In the genomic region with DNA sequence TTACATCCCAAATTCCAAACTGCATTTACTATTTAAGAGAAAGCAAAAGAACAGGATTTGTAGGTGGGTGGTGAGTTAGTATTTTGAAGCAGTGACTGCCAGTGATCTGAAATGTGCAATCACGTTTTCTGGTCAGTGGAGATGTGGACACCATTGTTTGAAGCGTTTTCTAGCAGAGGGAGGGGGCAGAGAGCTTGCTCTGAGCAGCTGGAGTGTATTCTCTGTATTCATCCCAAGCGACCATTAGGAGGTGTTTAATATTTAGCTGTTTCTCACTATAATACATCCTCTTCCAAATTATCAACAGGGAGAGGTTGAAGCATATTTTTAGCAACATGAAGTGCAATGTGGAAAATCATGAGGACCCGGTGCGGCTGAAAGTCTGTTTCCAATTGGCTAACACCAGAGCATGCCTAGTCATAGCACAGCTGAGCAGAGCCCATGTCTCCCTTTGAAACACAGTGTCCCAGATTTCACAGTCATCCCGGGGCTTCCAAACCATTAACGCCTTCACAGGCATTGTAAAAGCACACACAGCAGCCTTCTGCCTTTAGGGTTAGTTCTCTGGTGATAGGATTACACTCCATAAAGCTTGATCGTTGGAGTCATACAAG, we compare ENCODE assay signal across 12 mouse cellular contexts. TPM values are rescaled to one million over a fixed set of nuclear protein-coding genes. Genes with fewer than 3 reads are reported as not detected.
DNase-seq lines count a peak whose midpoint lies in the region; ATAC-seq and TF ChIP-seq lines count a peak whose summit lies in the region.
"Had no signal": no experiment of that assay in that cellular context is flagged by ENCODE, and none has a peak within 500 bp of the region (broad histone marks: within the 10 kb centered on the region; RNA-seq: fewer than 3 reads in every experiment).

No protein-coding gene starts in this region.

- TF ChIP-seq POLR2A in CH12.LX (IDR thresholded peaks at IDR 0.05; ENCODE audit: low read depth, low read length), result no peak

- H3K9ac ChIP-seq in CH12.LX (ENCODE audit: insufficient read depth, low read depth), result peak overlapping the region; percentile 12
- H3K9ac ChIP-seq: embryonic facial prominence, embryonic 12.5 days; liver, embryonic 12.5 days had no signal

- TF ChIP-seq RAD21 in CH12.LX (IDR thresholded peaks at IDR 0.05; ENCODE audit: low read depth, low read length), result no peak

- no peaks in the 10 kb centered on the region for H3K27me3 ChIP-seq in CH12.LX (replicated peaks)
- H3K27me3 ChIP-seq: embryonic facial prominence, embryonic 12.5 days; liver, embryonic 12.5 days had no signal

- peaks cover 20 to 54% of the 10 kb centered on the region in 2 experiments for H3K4me1 ChIP-seq in CH12.LX (ENCODE audit: control insufficient read depth in 1 of 2, insufficient read depth in 2 of 2)
- H3K4me1 ChIP-seq: embryonic facial prominence, embryonic 12.5 days; liver, embryonic 12.5 days had no signal

- in situ Hi-C loops in CH12.LX (cut with MboI; ENCODE audit: low pct_ligation_motif_present, low pct_unique_long_range_greater_than_20kb, low sequenced_read_pairs), result no loop called here

- dilution Hi-C loops in CH12.LX (cut with MboI; ENCODE audit: extremely low pct_ligation_motif_present, extremely low pct_unique_long_range_greater_than_20kb, low sequenced_read_pairs), result no loop called here

- intact Hi-C loops in gastrocnemius, postnatal 14 days (cut with DNase I; ENCODE audit: low total_unique reads), result no loop called here

- ATAC-seq in erythroid progenitor cell, adult 5-6 weeks (replicated peaks; ENCODE audit: low FRiP score, poor library complexity, severe bottlenecking), result no peak
- ATAC-seq: liver, embryonic 12.5 days had no signal

- no peaks in the 10 kb centered on the region for H3K79me2 ChIP-seq in CH12.LX (replicated peaks; ENCODE audit: control insufficient read depth, extremely low read depth, insufficient read depth, poor library complexity, severe bottlenecking)

- no peaks in the 10 kb centered on the region for H3K9me3 ChIP-seq in CH12.LX (replicated peaks; ENCODE audit: low read length)
- H3K9me3 ChIP-seq: embryonic facial prominence, embryonic 12.5 days; liver, embryonic 12.5 days had no signal

- no peak for TF ChIP-seq CTCF in CH12.LX (conservative IDR thresholded peaks at IDR 0.05 in 1 of 2, IDR thresholded peaks at IDR 0.05 in 1 of 2; ENCODE audit: low read depth in 2 of 2, low read length in 2 of 2)

- no peak overlapping the region for H3K4me3 ChIP-seq in CH12.LX (replicated peaks in 1 of 3; ENCODE audit: low read depth in 2 of 3, low read length in 2 of 3, poor library complexity in 1 of 3)
- H3K4me3 ChIP-seq: embryonic facial prominence, embryonic 12.5 days; liver, embryonic 12.5 days had no signal

- no peaks in the 10 kb centered on the region for H3K36me3 ChIP-seq in CH12.LX (replicated peaks in 1 of 2; ENCODE audit: control insufficient read depth in 1 of 2, insufficient read depth in 1 of 2, low read length in 1 of 2)
- H3K36me3 ChIP-seq: embryonic facial prominence, embryonic 12.5 days; liver, embryonic 12.5 days had no signal

- peak; percentile 24 for DNase-seq in gastrocnemius, postnatal 14 days
- no peak for DNase-seq in gastrocnemius, postnatal 10 days
- no peak for DNase-seq in CH12.LX (ENCODE audit: extremely low read depth)
- peak; percentile 45 to 58 for DNase-seq in heart, adult 9 months (ENCODE audit: low spot score in 2 of 2)
- peak; percentile 23 to 29 for DNase-seq in layer of hippocampus, postnatal 36 days
- DNase-seq in cerebellum, adult 9-11 months, result no peak
- no peak for DNase-seq in cerebellum, adult 18-20 months
- DNase-seq: thymus, adult 18-20 months had no signal

- H3K4me2 ChIP-seq in CH12.LX (ENCODE audit: insufficient read depth, low read depth, poor library complexity, severe bottlenecking), result peak overlapping the region; percentile 85
- H3K4me2 ChIP-seq: embryonic facial prominence, embryonic 12.5 days; liver, embryonic 12.5 days had no signal

- TF ChIP-seq EP300 in CH12.LX (IDR thresholded peaks at IDR 0.05; ENCODE audit: low read length), result peak; percentile 66

- peak overlapping the region; percentile 13; the same call in 1 of the 2 replicates for H3K27ac ChIP-seq in CH12.LX (ENCODE audit: insufficient read depth, low read depth)
- H3K27ac ChIP-seq: embryonic facial prominence, embryonic 12.5 days; liver, embryonic 12.5 days had no signal

TF ChIP-seq in CH12.LX, 34 proteins besides CTCF, POLR2A, EP300 and RAD21:
- TF ChIP-seq MAX (IDR thresholded peaks at IDR 0.05; ENCODE audit: low read length) (peak; percentile 30; the same call in 1 of the 2 replicates), POLR2AphosphoS2 (IDR thresholded peaks at IDR 0.05; ENCODE audit: low read depth, low read length) (no peak), CHD1 (IDR thresholded peaks at IDR 0.05; ENCODE audit: low read depth, low read length) (no peak), PAX5 (IDR thresholded peaks at IDR 0.05; ENCODE audit: low read length) (no peak), GABPA (IDR thresholded peaks at IDR 0.05; ENCODE audit: insufficient replicate concordance, low read depth, low read length) (no peak), ETS1 (conservative IDR thresholded peaks at IDR 0.05; ENCODE audit: low read depth, low read length) (peak; percentile 37; the same call in 1 of the 2 replicates), TBP (conservative IDR thresholded peaks at IDR 0.05; ENCODE audit: low read depth, low read length) (no peak), SMC3 (IDR thresholded peaks at IDR 0.05; ENCODE audit: low read depth, low read length) (no peak), HCFC1 (IDR thresholded peaks at IDR 0.05; ENCODE audit: low read depth, low read length) (no peak), TCF12 (IDR thresholded peaks at IDR 0.05; ENCODE audit: low read depth, low read length) (0 out of 2 replicates have a peak, but pooled peaks have one; percentile 25), E2F4 (IDR thresholded peaks at IDR 0.05; ENCODE audit: insufficient replicate concordance, low read depth, low read length) (no peak), ELF1 (IDR thresholded peaks at IDR 0.05; ENCODE audit: low read depth, low read length) (no peak), MXI1 (IDR thresholded peaks at IDR 0.05; ENCODE audit: low read depth, low read length) (no peak; the same call in 1 of the 2 replicates), MAZ (IDR thresholded peaks at IDR 0.05; ENCODE audit: low read depth, low read length) (no peak), NELFE (IDR thresholded peaks at IDR 0.05; ENCODE audit: low read depth, low read length) (no peak), KAT2A (IDR thresholded peaks at IDR 0.05; ENCODE audit: insufficient replicate concordance, low read length) (0 out of 2 replicates have a peak, but pooled peaks have one; percentile 13), MAFK (IDR thresholded peaks at IDR 0.05; ENCODE audit: insufficient replicate concordance, low read length) (no peak), SIN3A (IDR thresholded peaks at IDR 0.05; ENCODE audit: low read length) (no peak), ZKSCAN1 (IDR thresholded peaks at IDR 0.05; ENCODE audit: borderline replicate concordance, low read depth, low read length) (no peak), MYC (IDR thresholded peaks at IDR 0.05; ENCODE audit: low read depth, low read length) (peak; percentile 57; the same call in 1 of the 2 replicates), JUN (IDR thresholded peaks at IDR 0.05; ENCODE audit: insufficient read depth, low read depth, low read length) (no peak), USF1 (IDR thresholded peaks at IDR 0.05; ENCODE audit: low read depth, low read length) (no peak), NRF1 (IDR thresholded peaks at IDR 0.05; ENCODE audit: low read depth, low read length) (peak; percentile 63), ZMIZ1 (IDR thresholded peaks at IDR 0.05; ENCODE audit: low read depth, low read length) (no peak), BHLHE40 (IDR thresholded peaks at IDR 0.05; ENCODE audit: low read depth, low read length) (0 out of 2 replicates have a peak, but pooled peaks have one; percentile 5), ZNF384 (IDR thresholded peaks at IDR 0.05; ENCODE audit: low read depth, low read length) (no peak), JUND (conservative IDR thresholded peaks at IDR 0.05; ENCODE audit: low read depth, low read length) (peak; percentile 61), MEF2A (IDR thresholded peaks at IDR 0.05; ENCODE audit: borderline replicate concordance, low read depth, low read length) (peak; percentile 81), UBTF (IDR thresholded peaks at IDR 0.05; ENCODE audit: low read depth, low read length) (no peak), USF2 (conservative IDR thresholded peaks at IDR 0.05; ENCODE audit: low read depth, low read length) (no peak), IRF4 (IDR thresholded peaks at IDR 0.05; ENCODE audit: low read depth, low read length) (peak; percentile 44; the same call in 1 of the 2 replicates)

RNA-seq across cellular contexts. Expression of a gene that starts 41.7 kb away (rescaled TPM):
- under 1 TPM; 0.11 to 0.31 TPM for total RNA-seq in gastrocnemius, postnatal 14 days (2021)
- under 1 TPM; 0.07 to 0.12 TPM for total RNA-seq in gastrocnemius, postnatal 10 days (2021)
- 0.08 and 0.13 TPM in 2 replicates for total RNA-seq in CH12.LX (2012; rRNA removed)
- not detected in 2 replicates for total RNA-seq in CH12.LX (2014; rRNA removed)
- 0.11 TPM in 1 of 2 replicates, not detected in the other for polyA plus RNA-seq in CH12.LX (2012; ENCODE audit: insufficient read length, low read depth)
- total RNA-seq in layer of hippocampus, postnatal 36 days (2021), result not detected
- total RNA-seq in erythroid progenitor cell, adult 5-6 weeks (2015; ENCODE audit: low replicate concordance), result 0.42 TPM in 1 of 2 replicates, not detected in the other
- total RNA-seq in erythroid progenitor cell, adult 5-6 weeks (2017; ENCODE audit: low replicate concordance), result 0.23 and 0.51 TPM in 2 replicates

RNA-seq across cellular contexts. Expression of a gene that starts 49.3 kb away (rescaled TPM):
- total RNA-seq in gastrocnemius, postnatal 14 days (2021), result not detected
- total RNA-seq in gastrocnemius, postnatal 10 days (2021), result not detected
- total RNA-seq in CH12.LX (2012; rRNA removed), result 27.4 and 54.7 TPM in 2 replicates
- total RNA-seq in CH12.LX (2014; rRNA removed), result 49.8 and 53.7 TPM in 2 replicates
- 11.6 and 13.1 TPM in 2 replicates for polyA plus RNA-seq in CH12.LX (2012; ENCODE audit: insufficient read length, low read depth)
- total RNA-seq in layer of hippocampus, postnatal 36 days (2021), result not detected
- 5.0 TPM in 1 of 2 replicates, not detected in the other for total RNA-seq in erythroid progenitor cell, adult 5-6 weeks (2015; ENCODE audit: low replicate concordance)
- 0.76 and 1.3 TPM in 2 replicates for total RNA-seq in erythroid progenitor cell, adult 5-6 weeks (2017; ENCODE audit: low replicate concordance)
- total RNA-seq: layer of hippocampus, postnatal 14 days had no signal
- polyA plus RNA-seq: embryonic facial prominence, embryonic 12.5 days; liver, embryonic 12.5 days had no signal

Comparison
In these comparisons a context has a peak if more than half of its experiments do, and no peak if none do; other contexts are left out.
1. DNase-seq: peak in gastrocnemius, postnatal 14 days (single experiment), heart, adult 9 months (2 of 2) and layer of hippocampus, postnatal 36 days (2 of 2); none in gastrocnemius, postnatal 10 days (single experiment), CH12.LX (single experiment), cerebellum, adult 9-11 months (single experiment) and cerebellum, adult 18-20 months (0 of 2).
2. RNA of a gene that starts 49.3 kb away (total RNA-seq): 27.4 to 54.7 TPM in CH12.LX; 0.76 to 5.0 TPM in erythroid progenitor cell, adult 5-6 weeks, not detected in gastrocnemius, postnatal 10 days, not detected in gastrocnemius, postnatal 14 days and not detected in layer of hippocampus, postnatal 36 days; every median in the first group is over 4 times any median in the second.